Comparison of ENCODE assay signal across 18 mouse cellular contexts in genomic region chr6:138335858-138336257, GRCm38 (mm10).
A peak's percentile ranks its signal among the peaks of the same experiment; 100 is the strongest.
DNase-seq lines count a peak whose midpoint lies in the region; TF ChIP-seq lines count a peak whose summit lies in the region.
"Had no signal": no experiment of that assay in that cellular context is flagged by ENCODE, and none has a peak within 500 bp of the region (broad histone marks: within the 10 kb centered on the region; RNA-seq: fewer than 3 reads in every experiment).

No protein-coding gene starts in this region.

- DNase-seq in layer of hippocampus, adult 11-12 months (ENCODE audit: low spot score), result peak; percentile 8
- DNase-seq in layer of hippocampus, adult 2 months (ENCODE audit: low spot score in 2 of 2), result no peak
- DNase-seq in right cerebral cortex, adult 18-20 months, result peak; percentile 21
- no peak for DNase-seq in right cerebral cortex, postnatal 4 days
- peak; percentile 39 for DNase-seq in telencephalon, adult 2 months (ENCODE audit: low read depth, low spot score)
- DNase-seq in thymus, postnatal 14 days, result no peak
- DNase-seq: adrenal gland, adult 2 months; adrenal gland, postnatal 10 days; adrenal gland, postnatal 25 days; cerebellum, adult 11-12 months; cerebellum, adult 2 months; cerebellum, adult 9-10 months; cerebellum, postnatal 10 days; cerebellum, postnatal 25 days had no signal

- H3K27ac ChIP-seq in layer of hippocampus, adult 2 months, result no peak overlapping the region
- H3K27ac ChIP-seq: embryonic facial prominence, embryonic 10.5 days; embryonic facial prominence, embryonic 12.5 days; forebrain, embryonic 13.5 days; forebrain, embryonic 15.5 days had no signal

- no peak overlapping the region for H3K4me3 ChIP-seq in layer of hippocampus, adult 2 months
- H3K4me3 ChIP-seq: embryonic facial prominence, embryonic 10.5 days; embryonic facial prominence, embryonic 12.5 days; forebrain, embryonic 13.5 days; forebrain, embryonic 15.5 days had no signal

- TF ChIP-seq CTCF in layer of hippocampus, adult 2 months (conservative IDR thresholded peaks at IDR 0.05), result no peak

Comparison
In these comparisons a context has a peak if more than half of its experiments do, and no peak if none do; other contexts are left out.
1. DNase-seq: peak in layer of hippocampus, adult 11-12 months (single experiment), right cerebral cortex, adult 18-20 months (single experiment) and telencephalon, adult 2 months (single experiment); none in layer of hippocampus, adult 2 months (0 of 2), right cerebral cortex, postnatal 4 days (single experiment) and thymus, postnatal 14 days (single experiment).